Mouse (Mus musculus): ENCODE results near the gene Gtf2a1.

DNA sequence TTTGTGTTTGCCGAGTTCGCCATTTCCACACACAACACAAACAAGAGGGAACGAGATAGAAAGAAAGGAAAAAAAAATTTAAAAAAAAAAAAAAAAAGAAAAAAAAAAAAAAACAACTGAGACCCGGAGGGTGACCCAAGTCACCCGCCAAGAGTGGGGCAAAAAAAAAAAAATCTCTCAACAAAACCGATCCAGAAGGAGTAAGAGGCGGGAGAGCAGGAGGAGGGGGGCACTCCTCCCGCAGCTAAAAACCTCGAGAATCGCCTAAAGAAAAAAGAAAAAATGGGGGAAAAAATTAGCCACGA, 793 bp downstream of the Gtf2a1 start:
- TF ChIP-seq POLR2A (IDR thresholded peaks at IDR 0.05; ENCODE audit: extremely low read depth, insufficient read depth, low read length) (no peak), CTCF (IDR thresholded peaks at IDR 0.05; ENCODE audit: low read depth, low read length) (no peak)
